Mouse (Mus musculus) ovary, postnatal 14 days (tissue): ENCODE data around the gene Nyap1.
A peak's percentile ranks its signal among the peaks of the same experiment; 100 is the strongest.

Experiments used
- DNase-seq: peaks from one replicate; pipeline ENCODE4 v3.0.0; 2022; ENCODE audit warnings: low spot score

The Nyap1 gene

DNA sequence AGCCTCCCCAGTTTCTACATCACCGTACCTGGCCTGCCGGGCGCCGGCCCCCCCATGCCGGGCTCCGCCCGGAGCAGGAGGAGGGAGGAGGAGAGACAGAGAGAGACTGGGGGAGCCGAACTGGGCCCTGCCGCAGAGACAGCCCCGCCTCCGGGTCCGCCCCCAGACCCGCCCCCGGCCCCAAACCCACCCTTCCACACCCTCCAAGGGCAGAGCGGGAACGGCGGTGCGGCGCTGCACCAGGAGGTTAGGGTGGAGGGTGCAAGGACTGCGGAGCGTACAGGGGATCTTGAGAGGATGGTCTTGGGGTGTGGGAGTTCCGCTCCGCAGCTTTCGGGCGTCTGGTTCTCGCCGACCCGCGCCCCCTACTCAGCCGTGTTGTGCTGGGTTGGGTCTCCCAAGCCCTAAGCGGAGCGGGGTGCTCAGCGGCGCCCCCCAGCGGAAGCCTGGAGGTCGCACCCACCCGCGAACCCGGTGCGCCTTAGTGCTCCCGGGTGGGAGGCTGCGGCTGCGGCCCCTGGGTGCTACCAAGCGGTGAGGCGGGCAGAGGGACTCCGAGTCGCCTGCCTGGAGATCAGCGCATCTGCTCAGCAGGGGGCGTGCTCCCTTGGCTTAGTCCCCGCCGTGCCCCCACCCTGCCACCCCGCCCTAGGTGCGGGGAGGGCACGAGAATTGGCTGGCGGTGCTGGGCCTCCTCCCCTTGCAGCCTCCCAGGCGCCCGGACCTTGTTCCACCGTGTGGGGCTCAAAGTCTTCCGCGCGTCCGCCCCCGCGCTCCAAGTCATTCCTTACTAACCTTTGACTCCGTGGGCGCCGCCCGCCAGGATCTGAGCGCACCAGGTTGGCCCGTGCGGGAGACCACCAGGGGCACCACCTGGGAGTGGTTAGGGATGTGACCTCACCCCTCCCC, at the start of gene Nyap1:
Nyap1 (minus strand) TSS at position 585 of the 909 bp plus-strand sequence.
- peak; percentile 78 for DNase-seq

DNA sequence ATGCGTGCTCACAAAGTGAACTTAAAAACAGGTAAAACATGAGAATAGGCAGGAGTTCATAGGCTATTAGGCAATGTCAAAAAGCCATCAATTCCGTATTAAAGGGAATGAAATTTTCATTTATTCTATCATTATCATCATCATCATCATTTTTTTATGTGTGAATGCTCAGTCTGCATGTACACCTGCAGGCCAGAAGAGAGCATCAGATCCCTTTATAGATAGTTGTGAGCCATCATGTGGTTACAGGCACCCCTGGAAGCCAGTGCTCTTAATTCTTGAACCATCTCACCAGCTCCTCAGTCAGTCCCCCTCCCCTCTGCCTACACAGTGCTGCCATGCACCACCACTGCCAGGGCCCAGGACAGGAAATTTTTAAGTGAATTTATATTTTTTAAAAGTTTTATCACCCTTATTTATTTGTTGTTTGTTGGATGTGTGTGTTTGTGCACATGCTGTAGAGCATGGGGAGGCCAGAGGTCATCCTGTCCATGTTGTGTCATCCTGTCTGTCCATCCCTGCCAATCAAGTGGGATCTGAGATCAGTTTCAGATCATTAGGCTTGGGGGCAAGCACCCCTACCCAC, 47.6 kb upstream of the Nyap1 start:
- no peak for DNase-seq

DNA sequence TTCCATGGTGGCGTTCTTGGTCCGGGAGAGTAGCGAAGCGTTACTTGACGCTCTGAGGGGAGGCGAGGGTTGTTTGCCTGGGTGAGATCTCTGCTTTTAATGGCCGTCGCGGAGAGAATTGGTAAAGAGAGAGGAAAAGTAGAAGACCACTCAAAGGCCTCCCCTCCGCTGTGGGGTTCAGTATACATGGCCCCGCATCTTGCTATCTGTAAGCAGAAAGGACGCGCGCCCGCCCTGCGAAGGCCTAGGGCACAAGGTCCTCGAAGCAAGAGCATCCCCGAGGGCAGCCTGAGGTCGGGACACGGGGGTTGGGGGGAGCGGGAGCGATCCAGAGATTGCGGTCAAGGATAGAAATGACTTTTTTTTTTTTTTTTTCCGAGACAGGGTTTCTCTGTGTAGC, 46.8 kb upstream of the Nyap1 start:
- no peak for DNase-seq

DNA sequence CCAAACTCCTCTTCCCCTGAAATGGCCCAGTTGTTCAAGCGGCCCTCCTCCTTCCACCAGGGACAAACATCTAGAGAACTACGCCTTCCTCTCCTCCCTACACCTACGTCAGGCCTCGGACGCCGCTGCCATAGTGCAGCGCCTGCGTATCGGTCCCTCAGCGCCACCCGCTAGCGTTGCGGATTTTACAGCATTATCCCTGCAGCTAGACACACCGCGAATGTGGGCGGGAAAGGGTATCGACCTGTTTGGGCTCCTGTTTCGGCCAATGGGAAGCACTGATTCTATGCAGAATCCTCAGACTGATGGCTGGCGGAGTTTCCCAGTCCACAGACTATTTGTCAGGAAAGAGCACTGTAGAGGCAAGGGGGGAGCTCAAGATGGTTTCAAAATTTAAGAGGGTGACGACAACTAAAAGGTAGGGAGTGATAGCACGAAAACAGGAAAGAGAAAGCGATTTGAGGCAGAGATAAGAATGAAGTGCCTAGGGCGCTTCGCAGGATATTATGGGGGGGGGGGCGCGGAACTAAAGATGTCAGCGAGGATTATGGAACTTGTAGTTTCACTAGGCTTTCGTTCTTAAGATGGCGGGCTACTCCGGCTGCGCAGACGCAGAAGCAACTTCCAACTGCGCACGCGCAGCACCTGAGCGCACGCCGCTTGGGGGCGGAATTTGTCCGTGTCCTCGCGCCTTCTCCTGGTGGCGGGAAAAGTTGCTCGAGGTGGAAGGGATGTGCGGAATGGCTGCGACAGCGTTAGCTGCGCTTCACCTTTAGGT, 45.9 kb upstream of the Nyap1 start, which contains the start of the genes Mepce and Zcwpw1:
Mepce (minus strand) TSS at position 505 of the 778 bp plus-strand sequence.
Zcwpw1 (plus strand) TSS at position 648 of the 778 bp plus-strand sequence.
- DNase-seq: peak; percentile 97

DNA sequence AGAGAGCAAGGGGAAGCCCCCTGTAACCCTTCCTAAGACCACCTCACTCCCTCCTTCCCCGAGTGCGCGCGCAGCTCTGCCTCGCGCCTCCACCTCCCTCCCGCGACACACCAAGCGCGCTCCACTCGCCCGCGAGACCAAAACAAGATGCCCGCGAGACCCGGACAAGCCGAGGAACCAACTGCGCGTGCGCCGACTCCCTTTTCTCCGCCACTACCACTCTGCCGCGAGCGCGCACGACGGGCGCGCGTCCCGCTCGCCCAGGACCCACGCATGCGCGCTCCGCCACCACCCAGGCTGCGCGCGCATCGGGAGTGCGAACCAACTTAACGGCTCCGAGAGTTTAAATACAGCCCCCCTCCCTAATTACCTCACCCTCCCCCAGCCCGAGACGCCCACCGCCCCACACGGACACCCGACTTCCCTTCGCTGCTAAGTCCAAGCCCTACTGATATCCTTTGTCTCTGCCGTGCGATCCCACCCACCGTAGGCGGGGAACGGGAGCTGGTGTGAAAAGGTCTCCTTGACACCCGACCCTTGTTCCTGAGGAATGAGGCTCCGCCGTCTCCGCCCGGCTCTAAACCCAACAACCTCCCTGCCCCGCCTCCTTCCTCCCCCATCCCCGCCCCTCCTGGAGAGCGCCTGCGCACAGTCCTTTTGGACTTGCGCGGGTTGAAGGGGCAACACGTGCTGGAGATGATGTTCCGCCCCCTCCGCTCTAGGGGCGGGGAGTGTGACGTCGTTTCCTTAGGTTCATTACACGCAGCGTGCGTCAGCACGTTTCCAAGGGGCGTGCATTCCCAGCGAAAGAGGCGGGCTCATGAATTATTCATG, 44.9 kb upstream of the Nyap1 start:
- DNase-seq: peak; percentile 97

DNA sequence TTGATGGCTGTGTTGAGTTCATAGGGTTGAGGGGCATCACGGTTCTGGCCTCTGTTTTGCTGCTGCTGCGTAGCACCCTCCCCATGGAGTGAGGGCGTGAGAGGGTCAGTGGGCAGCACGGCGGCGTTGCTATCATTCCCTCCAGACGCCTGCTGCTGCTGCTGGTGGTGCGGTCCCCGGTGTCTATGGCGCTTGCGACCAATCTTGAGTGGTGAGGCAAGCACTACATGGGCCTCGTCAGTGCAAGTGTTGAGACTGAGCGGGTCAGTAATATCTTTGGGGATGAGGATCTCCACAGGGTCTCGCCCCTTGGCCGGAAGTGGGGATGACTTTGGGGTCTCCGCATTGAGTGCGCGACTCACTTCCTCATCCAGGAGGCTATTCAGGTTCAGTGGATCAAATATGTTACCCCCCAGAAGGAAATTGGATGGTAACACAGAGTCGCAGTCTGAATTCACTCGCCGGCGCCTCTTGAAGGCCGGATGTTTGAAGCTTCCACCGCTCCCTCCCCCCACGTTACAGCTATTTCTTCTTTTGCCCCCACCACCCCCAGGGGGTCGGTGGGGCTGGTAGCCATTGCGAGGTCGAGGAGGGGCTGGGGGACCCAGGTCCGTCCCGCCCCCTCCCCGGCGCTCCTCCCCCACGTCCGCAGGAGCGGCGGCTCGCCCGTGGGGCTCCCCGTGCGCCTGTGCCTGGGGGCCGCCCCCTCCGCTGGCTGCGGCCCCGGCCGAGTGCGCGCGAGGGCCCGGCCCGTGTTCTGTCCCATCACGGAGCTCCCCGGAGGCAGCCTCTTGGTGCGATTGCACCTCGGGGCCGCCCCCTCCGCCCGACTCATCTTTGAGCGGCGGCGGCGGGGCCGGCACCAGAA, 44.0 kb upstream of the Nyap1 start:
- peak; percentile 33 for DNase-seq

DNA sequence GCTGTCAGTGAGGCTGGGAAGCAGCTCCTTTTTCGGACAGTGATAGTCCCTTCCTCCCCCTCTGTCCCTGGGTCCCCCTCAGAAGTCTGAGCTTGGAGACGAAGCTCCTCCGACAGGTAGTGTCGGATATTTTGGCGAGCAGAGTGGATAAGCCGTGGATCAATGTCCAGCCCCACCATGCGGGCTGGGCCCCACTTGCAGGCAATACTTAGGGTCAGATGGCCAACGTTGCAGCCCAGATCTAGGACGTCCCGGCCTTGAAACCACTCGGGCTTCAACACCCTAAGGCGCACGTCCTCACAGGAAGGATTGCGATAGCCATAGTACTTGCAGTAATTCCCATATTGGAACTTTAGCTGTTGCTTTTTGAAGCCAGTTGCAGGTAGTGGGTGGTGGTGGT, 43.1 kb upstream of the Nyap1 start:
- DNase-seq: no peak

DNA sequence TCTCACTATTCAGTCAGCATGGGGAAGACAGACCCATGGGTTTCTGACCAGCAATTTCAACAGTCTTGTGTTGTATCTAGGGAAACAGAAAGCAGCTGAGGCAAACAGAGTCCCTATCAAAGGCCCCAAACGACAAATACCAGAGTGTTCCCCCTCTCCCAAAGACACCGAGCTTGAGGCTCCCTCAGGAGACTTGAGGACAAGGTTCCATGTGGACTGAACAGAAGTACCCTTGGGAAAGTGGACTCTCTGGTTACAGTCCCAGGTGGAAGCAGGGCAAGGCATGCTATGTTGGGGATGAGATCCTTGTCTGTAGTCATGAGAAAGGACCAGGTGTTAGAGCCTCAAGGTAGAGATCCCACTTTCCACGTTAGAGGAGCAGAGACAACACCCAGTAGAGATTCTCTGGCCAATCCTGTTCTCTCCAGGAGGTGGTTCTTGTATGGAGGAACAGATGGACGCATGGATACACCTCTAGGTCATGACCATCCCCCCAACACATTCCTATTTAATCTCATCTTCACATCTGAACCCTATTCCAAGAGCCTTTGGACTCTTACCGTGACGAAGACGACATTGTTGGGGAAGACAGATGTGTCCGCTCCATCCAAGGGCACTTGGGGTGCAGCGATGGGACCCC, 42.6 kb upstream of the Nyap1 start:
- DNase-seq: no peak

DNA sequence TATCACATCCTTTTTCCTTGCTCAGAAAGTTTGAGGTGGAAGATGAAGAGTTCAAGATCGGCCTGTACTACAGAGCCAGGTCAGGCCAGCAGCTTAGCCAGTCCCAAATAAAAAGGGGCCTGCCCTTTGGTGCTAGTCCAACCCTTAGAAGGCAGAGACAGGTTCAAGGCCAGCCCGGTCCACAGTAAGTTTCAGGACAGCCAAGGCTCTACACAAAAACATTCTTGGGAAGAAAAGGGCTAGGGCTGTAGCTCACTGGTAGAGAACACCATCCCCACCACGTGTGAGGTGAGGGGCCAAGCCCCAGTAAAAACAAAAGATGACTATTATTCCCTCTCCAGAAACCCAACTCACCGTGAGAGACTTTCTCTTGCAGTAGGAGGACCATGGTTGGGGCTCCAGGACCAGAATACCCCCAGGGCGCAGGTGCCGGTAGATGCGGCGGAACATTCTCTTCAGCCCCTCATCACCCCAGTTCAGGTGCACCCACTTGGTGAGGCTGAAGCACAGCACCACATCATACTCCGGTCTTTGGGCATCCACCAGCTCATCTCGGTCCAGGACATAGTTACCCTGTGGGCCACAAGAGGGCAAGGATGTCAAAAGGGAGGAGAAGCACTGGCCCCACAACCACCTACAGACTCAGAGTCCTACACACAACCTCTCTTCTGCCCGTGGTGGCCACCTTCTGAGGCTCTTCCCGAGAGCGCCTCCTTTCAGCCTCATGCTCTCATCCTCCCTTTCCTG, 41.5 kb upstream of the Nyap1 start:
- DNase-seq: no peak

DNA sequence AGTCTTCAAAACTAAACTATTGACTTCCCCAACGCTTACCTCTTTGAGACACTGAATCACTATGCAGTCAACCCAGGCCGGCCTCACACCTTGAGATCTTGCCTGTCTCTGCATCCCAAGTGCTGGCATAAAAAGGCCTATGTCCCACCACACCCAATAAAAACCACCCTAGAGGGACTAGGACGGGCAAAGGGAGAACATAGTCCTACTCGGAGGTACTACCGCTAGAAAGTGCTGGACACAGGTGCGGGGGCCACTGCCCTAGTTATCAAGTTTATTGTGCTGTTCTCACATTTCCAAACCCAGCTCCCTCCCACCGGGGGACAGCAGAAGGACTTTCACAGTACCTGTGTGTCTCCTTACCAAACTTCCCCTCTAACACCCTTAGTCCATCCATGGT, 40.3 kb upstream of the Nyap1 start:
- no peak for DNase-seq

DNA sequence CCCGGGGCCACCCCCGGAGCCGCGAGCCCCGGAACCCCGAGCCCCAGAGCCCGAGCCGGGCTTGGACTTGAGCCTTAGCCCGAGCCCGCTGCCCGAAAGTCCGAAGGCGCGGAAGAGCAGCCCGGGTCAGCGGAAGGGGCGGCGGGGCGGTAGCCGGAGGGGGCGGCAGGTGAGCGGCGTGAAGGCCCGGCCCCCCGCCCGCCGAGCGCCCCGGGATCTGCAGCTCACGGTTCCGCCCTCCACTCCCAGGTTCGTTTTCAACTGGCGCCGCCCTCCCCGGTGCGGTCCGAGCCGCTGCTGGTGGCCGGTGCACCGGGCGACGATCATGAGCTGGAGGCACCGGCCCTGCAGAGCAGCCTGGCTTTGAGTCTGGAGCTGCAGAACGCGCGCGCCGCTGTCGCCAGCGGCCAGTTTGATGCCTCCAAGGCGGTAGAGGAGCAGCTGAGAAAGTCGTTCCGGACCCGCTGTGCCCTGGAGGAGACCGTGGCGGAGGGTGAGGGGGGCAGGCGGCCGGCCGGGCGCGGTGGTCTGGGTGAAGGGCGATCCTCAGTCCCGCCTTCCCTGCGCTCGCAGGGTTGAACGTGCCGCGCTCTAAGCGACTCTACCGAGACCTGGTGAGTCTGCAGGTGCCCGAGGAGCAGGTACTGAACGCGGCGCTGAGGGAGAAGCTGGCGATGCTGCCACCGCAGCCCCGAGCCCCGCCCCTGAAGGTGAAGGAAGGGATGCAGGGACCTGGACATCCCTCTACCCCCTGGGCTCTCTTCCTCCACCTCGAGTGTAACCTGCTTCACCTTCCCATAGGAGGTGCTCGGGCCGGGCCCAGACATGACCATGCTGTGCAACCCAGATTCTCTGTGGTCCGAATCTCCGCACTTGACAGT, 37.9 kb upstream of the Nyap1 start:
- no peak for DNase-seq

DNA sequence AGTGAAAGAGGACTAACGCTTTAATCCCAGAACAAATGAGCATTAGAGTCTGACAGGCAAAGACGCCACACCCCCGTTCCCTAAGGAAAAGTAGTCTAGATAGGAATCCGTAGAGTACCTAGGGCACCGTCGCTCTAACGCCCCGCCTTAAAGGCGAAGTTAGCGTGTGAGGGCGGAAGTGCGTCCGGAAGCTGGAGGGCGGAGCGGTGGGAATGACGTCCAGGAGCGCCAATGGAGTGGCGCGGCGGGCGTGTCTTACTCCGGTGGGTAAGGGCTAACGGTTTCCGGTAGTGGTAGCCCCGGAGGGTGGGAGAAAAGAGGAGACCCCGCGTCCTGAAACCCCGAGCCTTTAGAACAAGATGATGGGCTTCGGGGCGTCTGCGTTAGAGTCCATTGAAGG, 37.2 kb upstream of the Nyap1 start, which contains the start of gene Ppp1r35:
Ppp1r35 (plus strand) TSS at position 215 of the 400 bp plus-strand sequence.
- peak; percentile 95 for DNase-seq

DNA sequence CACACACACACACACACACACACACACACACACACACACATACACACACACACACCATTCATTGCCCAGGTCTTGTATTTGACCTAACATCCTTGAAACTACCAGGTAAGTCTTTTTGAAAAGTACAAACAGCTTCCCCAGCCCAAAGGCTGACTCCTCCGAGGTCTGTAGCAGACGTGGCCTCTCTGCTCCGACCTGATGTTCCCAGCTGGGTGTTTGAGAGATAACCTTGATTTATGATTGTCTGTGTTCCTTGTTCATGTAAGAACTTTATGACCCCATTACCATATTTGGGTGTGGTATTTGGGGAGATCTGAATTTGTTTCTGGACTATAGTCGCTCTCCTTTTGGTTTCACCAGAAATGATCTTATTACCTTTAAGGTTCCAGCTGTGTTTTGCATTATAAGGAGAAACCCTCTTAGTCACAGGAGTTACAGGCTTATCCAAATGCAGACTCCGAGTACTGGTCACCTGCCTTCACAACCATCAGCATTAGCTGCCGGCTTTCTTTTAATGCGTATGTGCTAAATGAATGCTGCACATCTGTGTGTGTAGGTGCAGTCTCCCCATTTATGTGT, 35.9 kb upstream of the Nyap1 start:
- DNase-seq: no peak

DNA sequence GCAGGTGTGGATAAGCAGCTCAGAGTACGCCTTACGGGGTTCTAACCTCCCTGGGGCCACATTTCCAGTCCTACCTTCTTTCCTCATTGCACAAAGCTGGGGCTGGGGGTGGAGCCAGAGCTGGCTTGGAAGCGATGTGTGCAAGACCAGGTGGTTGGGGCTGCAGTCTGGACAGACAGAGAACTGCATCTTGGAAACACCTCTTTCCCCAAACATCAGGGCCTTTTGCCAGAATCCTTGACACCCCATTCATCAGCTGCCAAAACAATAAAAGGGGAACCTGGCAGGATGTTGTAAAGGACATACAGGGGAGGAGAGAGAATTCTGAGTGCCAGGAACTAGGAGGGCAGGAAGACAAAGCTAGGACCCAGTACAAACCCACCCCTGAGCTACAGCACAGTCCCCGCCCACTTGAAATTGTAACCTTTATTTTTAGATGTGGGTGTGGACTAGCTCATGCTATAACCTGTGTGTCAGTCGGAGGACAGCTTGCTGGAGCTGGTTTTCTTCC, 35.1 kb upstream of the Nyap1 start:
- no peak for DNase-seq

DNA sequence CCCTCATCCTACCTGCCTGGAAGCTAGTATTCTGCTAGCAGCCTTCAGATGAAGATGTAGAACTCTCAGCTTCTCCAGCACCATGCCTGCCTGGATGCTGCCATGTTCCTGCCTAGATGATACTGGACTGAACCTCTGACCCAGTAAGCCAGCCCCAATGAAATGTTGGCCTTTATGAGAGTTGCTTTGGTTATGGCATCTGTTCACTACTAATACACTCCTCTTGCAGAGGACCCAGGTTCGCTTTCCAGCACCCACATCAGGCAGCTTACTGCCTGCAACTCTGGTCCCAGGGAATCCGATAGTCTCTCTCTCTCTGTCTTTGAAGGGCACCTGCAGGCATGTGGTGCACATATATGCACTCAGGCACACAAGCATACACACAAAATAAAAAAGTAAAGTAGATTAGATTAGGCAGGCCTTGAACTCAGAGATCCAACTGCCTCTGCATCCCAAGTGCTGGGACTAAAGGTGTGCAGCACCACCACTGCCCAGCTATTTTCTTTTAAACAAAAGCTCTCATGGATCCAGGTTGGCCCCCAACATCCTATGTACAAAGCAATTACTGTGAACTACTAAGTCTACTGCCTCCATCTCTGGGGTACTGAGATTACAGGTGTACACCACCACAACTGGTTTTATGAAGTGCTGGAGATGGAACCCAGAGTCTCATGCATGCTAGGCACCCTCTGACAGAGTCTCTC, 34.3 kb upstream of the Nyap1 start:
- DNase-seq: no peak

DNA sequence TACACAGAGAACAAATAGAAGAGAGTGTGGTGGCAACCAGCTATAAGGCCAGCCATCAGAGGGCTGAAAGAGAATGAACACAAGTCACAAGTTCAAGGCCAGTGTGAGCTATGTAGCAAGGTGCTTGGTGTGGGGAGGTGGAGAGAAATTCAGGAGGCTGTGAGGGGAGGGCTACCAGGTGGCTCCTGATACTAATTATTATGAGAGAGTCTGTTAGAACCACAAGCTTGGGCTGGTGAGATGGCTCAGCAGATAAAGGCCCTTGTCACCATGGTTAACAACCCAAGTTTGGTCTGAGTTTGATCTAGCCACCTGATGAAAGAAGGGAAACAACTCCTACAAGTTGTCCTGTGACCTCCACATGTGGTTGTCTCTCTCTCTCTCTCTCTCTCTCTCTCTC, 31.3 kb upstream of the Nyap1 start:
- DNase-seq: no peak

DNA sequence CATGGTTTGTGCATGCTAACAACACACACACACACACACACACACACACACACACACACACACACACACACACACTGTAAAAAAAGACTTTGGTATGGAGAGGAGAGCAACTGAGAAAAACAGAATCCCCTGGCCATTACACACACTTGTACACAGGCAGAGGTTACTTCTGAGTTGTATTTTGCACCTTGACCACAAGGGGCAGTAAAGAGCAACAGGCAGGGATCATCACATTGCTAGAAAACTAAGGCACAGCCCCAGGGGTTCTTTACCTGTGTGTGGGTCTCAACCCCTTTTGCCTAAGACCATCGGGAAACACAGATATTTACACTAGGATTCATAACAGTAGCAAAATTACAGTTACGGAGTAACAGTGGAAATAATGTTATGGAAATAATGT, 29.3 kb upstream of the Nyap1 start:
- no peak for DNase-seq
